Mouse (Mus musculus): ENCODE data around the gene Dnah12. TPM values are rescaled to one million over a fixed set of nuclear protein-coding genes. Genes with fewer than 3 reads are reported as not detected.
"Not testable (repeated sequence)": the region's sequence is repeated elsewhere in the genome, so short reads cannot be mapped to it uniquely, and the experiment has no call there.

The Dnah12 gene
- polyA plus RNA-seq, 1 experiment from 2014 or later, result 0.26 TPM

DNA sequence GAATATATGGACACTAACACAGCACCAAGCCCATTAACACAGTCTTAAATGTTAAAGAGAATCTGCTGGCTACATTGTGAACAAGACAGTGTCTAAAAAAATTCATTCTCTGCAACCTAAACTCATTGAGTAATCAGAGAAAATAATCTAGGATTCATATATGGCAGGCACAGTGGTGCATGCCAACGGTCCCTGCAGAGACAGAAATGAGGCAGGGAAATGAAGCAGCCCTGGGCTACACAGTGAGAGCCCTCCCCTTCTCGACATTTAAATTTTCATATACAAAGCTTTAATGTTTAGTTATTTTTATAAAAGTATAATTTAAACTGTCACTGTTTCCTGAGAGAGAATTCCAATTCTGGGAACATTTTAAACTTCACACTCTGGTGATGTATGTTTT is 206.4 kb downstream of the Dnah12 start:
- no peaks in the 10 kb centered on the region for H3K4me1 ChIP-seq (replicated peaks; ENCODE audit: insufficient read depth, low read length)
- 87% methylated on average over 2 of the region's 2 CpGs for WGBS

DNA sequence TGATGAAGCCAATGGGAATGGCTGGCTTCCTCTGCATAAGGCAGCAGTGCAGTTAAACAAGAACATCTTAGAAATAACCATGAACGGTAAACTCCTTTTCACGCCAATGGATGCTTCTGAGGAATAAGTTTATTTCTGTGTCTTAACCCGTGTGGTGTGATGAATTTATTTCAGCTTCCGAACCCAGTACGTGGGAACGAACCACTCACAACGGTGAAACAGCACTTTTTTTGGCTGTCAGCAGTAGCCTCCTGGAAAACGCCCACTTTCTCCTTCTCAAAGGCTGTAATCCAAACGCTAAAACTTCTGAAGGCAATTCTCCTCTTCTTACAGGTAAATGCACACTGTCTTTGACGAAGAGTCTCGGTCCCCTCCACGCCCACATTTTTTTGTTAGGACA is 207.8 kb downstream of the Dnah12 start:
- no peak for ATAC-seq (replicated peaks; ENCODE audit: low FRiP score, low read depth)
- 83% methylated on average over 12 of the region's 12 CpGs for WGBS
- TF ChIP-seq CTCF (IDR thresholded peaks at IDR 0.05; ENCODE audit: low read depth), result no peak

More for the DNA sequence above, 206.4 kb downstream of the Dnah12 start:
- Histone ChIP-seq H3K4me2 (ENCODE audit: low read length) (no peak overlapping the region), H3K27ac (no peak overlapping the region), H3K27me3 (ENCODE audit: insufficient read depth, low read length) (no peaks in the 10 kb centered on the region), H3K4me3 (replicated peaks; ENCODE audit: low read depth, low read length) (no peak overlapping the region), H3K9me3 (replicated peaks; ENCODE audit: low read length) (no peaks in the 10 kb centered on the region), H3K9ac (ENCODE audit: low read depth, low read length) (no peak overlapping the region), H3K36me3 (ENCODE audit: insufficient read depth, low read length) (no peaks in the 10 kb centered on the region)
- ATAC-seq (replicated peaks; ENCODE audit: low FRiP score, low read depth) (no peak), DNase-seq (ENCODE audit: low spot score) (no peak)
- TF ChIP-seq CTCF (IDR thresholded peaks at IDR 0.05; ENCODE audit: low read depth), result no peak

DNA sequence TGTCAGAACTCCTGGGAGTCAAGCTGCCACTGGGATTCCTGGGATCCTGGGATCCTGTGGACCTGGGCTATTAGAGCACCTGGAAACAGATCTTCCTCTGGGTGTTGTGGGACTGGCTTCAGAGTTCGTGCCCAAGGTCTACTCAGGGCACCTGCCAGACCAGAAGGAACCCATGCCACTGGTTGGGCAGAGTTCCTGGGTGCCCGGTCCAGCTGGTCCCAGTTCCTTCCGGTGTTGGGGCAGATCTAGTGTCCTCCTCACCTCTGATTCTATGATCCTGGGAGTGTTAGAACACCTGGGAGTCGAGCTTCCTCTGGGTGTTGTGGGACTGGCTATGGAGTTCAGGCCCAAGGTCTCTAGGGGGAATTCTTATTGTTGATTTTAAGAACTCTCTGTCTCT is 214.3 kb downstream of the Dnah12 start:
- no peak for DNase-seq (ENCODE audit: low spot score)
- 85% methylated on average over 4 of the region's 4 CpGs for WGBS
- Histone ChIP-seq H3K4me3 (replicated peaks; ENCODE audit: low read depth, low read length) (no peak overlapping the region), H3K27ac (no peak overlapping the region), H3K4me1 (replicated peaks; ENCODE audit: insufficient read depth, low read length) (no peaks in the 10 kb centered on the region), H3K36me3 (ENCODE audit: insufficient read depth, low read length) (no peaks in the 10 kb centered on the region), H3K9me3 (replicated peaks; ENCODE audit: low read length) (no peaks in the 10 kb centered on the region), H3K9ac (ENCODE audit: low read depth, low read length) (no peak overlapping the region), H3K4me2 (ENCODE audit: low read length) (no peak overlapping the region), H3K27me3 (ENCODE audit: insufficient read depth, low read length) (no peaks in the 10 kb centered on the region)
- TF ChIP-seq CTCF (IDR thresholded peaks at IDR 0.05; ENCODE audit: low read depth), result no peak
- no peak for ATAC-seq (replicated peaks; ENCODE audit: low FRiP score, low read depth)

More for the DNA sequence above, 207.8 kb downstream of the Dnah12 start:
- Histone ChIP-seq H3K27me3 (ENCODE audit: insufficient read depth, low read length) (no peaks in the 10 kb centered on the region), H3K9me3 (replicated peaks; ENCODE audit: low read length) (no peaks in the 10 kb centered on the region), H3K4me1 (replicated peaks; ENCODE audit: insufficient read depth, low read length) (no peaks in the 10 kb centered on the region), H3K4me3 (replicated peaks; ENCODE audit: low read depth, low read length) (no peak overlapping the region), H3K4me2 (ENCODE audit: low read length) (no peak overlapping the region), H3K27ac (no peak overlapping the region), H3K36me3 (ENCODE audit: insufficient read depth, low read length) (no peaks in the 10 kb centered on the region), H3K9ac (ENCODE audit: low read depth, low read length) (no peak overlapping the region)
- DNase-seq (ENCODE audit: low spot score), result no peak

DNA sequence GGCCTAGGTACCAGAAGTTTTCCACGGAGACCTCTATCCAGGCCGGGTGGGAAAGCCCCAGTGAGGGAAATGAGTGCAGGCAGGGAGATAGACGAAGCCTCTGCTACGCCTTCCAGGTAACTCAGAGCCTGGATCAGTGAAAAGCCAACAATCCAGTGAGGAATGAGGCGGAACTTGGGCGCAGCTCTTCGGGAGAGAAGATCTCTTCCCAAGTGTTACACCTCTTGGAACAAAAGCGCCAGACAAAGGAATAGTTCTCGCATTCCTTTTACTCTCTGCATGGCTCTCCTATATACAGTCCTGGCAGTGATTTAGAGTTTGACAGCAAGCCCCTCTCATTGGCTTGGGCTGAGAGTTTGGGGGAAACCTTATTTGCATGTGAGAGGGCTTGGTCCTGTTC is 217.4 kb downstream of the Dnah12 start:
- H3K9ac ChIP-seq (ENCODE audit: low read depth, low read length); H3K9me3 ChIP-seq (replicated peaks; ENCODE audit: low read length); H3K4me1 ChIP-seq (replicated peaks; ENCODE audit: insufficient read depth, low read length); H3K27me3 ChIP-seq (ENCODE audit: insufficient read depth, low read length); DNase-seq (ENCODE audit: low spot score); H3K4me2 ChIP-seq (ENCODE audit: low read length); ATAC-seq (replicated peaks; ENCODE audit: low FRiP score, low read depth); H3K27ac ChIP-seq; H3K36me3 ChIP-seq (ENCODE audit: insufficient read depth, low read length); H3K4me3 ChIP-seq (replicated peaks; ENCODE audit: low read depth, low read length): not testable (repeated sequence)
- WGBS, result 55% methylated on average over 9 of the region's 9 CpGs

DNA sequence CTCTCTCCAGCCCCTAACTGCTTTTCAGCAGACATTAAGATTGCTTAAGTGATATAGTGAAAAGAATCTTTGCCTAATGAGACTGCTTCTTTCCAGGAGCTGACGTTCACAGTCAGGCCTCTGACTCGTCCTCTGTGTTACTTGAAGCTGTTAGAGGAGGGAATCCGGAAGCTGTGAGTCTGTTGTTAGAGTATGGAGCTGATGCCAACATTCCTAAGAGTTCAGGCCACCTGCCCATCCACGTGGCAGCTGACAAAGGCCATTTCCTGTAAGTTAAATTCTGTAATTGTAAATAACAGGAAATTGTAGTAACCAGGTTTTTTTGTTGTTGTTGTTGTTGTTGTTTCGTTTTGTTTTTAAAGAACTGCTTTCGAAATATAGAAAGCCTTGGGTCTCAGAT is 218.1 kb downstream of the Dnah12 start:
- WGBS, result 64% methylated on average over 6 of the region's 6 CpGs
- ATAC-seq (replicated peaks; ENCODE audit: low FRiP score, low read depth) (no peak), DNase-seq (ENCODE audit: low spot score) (no peak)
- Histone ChIP-seq H3K27ac (no peak overlapping the region), H3K9ac (ENCODE audit: low read depth, low read length) (no peak overlapping the region), H3K4me3 (replicated peaks; ENCODE audit: low read depth, low read length) (no peak overlapping the region), H3K4me1 (replicated peaks; ENCODE audit: insufficient read depth, low read length) (no peaks in the 10 kb centered on the region), H3K9me3 (replicated peaks; ENCODE audit: low read length) (no peaks in the 10 kb centered on the region), H3K4me2 (ENCODE audit: low read length) (no peak overlapping the region), H3K36me3 (ENCODE audit: insufficient read depth, low read length) (no peaks in the 10 kb centered on the region), H3K27me3 (ENCODE audit: insufficient read depth, low read length) (no peaks in the 10 kb centered on the region)
- TF ChIP-seq CTCF (IDR thresholded peaks at IDR 0.05; ENCODE audit: low read depth), result no peak

DNA sequence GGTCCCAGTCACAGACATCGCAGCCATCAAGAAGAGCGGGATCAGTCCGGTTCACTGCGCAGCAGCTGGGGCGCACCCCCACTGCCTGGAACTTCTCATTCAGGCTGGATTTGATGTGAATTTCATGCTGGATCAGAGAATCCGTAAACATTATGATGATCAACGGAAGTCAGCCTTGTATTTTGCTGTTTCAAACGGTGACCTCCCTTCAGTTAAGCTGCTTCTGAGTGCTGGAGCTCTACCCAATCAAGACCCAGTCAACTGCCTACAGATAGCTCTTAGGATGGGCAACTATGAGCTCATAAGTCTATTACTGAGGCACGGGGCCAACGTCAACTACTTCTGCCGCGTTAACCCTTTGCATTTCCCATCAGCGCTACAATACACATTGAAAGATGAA is 218.8 kb downstream of the Dnah12 start:
- H3K27me3 ChIP-seq (ENCODE audit: insufficient read depth, low read length), result no peaks in the 10 kb centered on the region
- no peak for TF ChIP-seq CTCF (IDR thresholded peaks at IDR 0.05; ENCODE audit: low read depth)
- no peak overlapping the region for H3K9ac ChIP-seq (ENCODE audit: low read depth, low read length)
- WGBS, result 88% methylated on average over 13 of the region's 13 CpGs
- H3K36me3 ChIP-seq (ENCODE audit: insufficient read depth, low read length), result no peaks in the 10 kb centered on the region
- no peak for DNase-seq (ENCODE audit: low spot score)
- ATAC-seq (replicated peaks; ENCODE audit: low FRiP score, low read depth), result no peak
- no peak overlapping the region for H3K27ac ChIP-seq
- H3K4me2 ChIP-seq (ENCODE audit: low read length), result no peak overlapping the region
- H3K4me1 ChIP-seq (replicated peaks; ENCODE audit: insufficient read depth, low read length), result no peaks in the 10 kb centered on the region
- H3K4me3 ChIP-seq (replicated peaks; ENCODE audit: low read depth, low read length), result no peak overlapping the region
- no peaks in the 10 kb centered on the region for H3K9me3 ChIP-seq (replicated peaks; ENCODE audit: low read length)

DNA sequence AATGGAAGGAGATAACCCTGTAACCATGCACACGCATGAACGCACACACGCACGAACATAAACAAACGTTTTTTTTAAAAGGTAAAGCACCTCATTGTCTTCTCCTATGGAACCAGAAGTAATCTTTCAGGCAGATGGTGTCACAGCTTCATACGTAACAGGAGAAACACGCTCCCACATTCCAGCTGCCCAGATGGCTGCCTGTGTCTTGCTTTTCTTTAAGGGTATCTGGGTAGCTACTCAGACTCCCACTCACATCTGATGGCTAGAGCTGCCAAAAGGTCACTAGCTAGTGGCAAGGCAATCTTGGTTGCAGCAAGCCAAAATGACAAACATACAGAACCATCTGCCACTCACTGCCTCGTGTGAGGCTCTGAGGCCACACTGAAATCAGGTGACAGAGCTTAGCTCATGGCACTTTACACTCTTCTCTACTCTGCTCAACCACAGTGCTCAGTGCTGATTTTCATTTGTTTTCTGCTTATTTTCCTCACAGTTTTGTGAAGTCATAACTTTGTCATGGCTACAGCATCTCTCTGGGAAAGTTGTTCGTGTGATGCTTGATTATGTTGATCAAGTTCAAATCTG is 220.7 kb downstream of the Dnah12 start:
- no peak; the same call in 1 of the 2 replicates for ATAC-seq (replicated peaks; ENCODE audit: low FRiP score, low read depth)
- H3K36me3 ChIP-seq (ENCODE audit: insufficient read depth, low read length), result 0 out of 2 replicates have a peak, but pooled peaks cover 4% of the 10 kb centered on the region
- H3K27me3 ChIP-seq (ENCODE audit: insufficient read depth, low read length), result no peaks in the 10 kb centered on the region
- no peak for TF ChIP-seq CTCF (IDR thresholded peaks at IDR 0.05; ENCODE audit: low read depth)
- no peak overlapping the region for H3K27ac ChIP-seq
- DNase-seq (ENCODE audit: low spot score), result peak; percentile 71
- no peak overlapping the region for H3K9ac ChIP-seq (ENCODE audit: low read depth, low read length)
- H3K4me3 ChIP-seq (replicated peaks; ENCODE audit: low read depth, low read length), result no peak overlapping the region
- 44% methylated on average over 9 of the region's 9 CpGs for WGBS
- no peak overlapping the region for H3K4me2 ChIP-seq (ENCODE audit: low read length)
- no peaks in the 10 kb centered on the region for H3K9me3 ChIP-seq (replicated peaks; ENCODE audit: low read length)
- H3K4me1 ChIP-seq (replicated peaks; ENCODE audit: insufficient read depth, low read length), result no peaks in the 10 kb centered on the region

Data from kidney, postnatal 0 days (tissue).